Mouse (Mus musculus) right cerebral cortex, adult 2 months (tissue): ENCODE results near the gene Ank2.

Source experiments
- DNase-seq, 2 experiments: peaks; one replicate each; pipeline ENCODE4 v3.0.0; 2021 to 2022; ENCODE audit warnings: low spot score in 2 of 2

Gene Ank2

GRCm38 (mm10) chr3:126886644-126887043 lies 612.5 kb downstream of the Ank2 start:
- DNase-seq: no peak

GRCm38 (mm10) chr3:126886090-126886489 lies 613.1 kb downstream of the Ank2 start:
- no peak for DNase-seq

- DNase-seq: no peak
Measured at GRCm38 (mm10) chr3:126878233-126878632, 620.9 kb downstream of the Ank2 start.
